Mouse (Mus musculus): ENCODE measurements around the gene Prkar1a. TPM values are rescaled to one million over a fixed set of nuclear protein-coding genes. Genes with fewer than 3 reads are reported as not detected.

Prkar1a gene
- polyA plus RNA-seq, 1 experiment from 2014 or later = 109 TPM

DNA sequence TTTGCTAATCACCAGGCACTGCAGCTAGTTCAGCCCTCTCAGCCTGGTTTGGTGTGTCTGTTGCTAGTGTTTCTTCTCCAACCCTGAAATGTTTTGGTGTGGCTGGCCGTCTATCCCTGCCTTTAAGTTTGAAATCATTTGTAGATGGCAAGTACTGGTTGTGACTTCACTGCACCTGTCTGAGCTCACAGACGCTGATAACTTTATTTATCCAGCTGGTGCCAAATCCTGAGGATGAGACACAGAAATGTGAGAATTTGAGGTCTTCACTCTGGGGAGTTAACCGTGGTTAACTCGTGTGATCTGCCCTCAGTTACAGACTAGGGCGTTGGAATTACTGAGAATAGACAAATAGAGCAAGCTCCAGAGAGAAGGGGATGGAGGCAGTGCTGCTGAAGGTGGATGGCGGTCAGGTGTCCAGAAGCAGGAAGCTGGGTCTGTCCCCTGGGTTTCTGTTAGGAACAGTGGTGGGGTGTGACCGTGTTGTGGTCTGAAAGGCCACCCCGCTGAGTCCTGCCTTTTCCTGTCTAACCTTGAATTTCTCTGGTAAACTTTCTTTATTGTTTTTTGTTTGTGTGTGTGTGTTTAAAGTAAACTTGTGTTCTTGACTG, 19.0 kb downstream of the Prkar1a start:
- Histone ChIP-seq H3K27me3 (ENCODE audit: control insufficient read depth, insufficient read depth, low read depth, low read length) (no peaks in the 10 kb centered on the region), H3K4me2 (ENCODE audit: low read depth, low read length) (no peak overlapping the region), H3K27ac (ENCODE audit: low read length) (no peak overlapping the region), H3K36me3 (ENCODE audit: control insufficient read depth, insufficient read depth) (peaks cover 49% of the 10 kb centered on the region), H3K4me3 (ENCODE audit: low read depth, low read length) (no peak overlapping the region), H3K9ac (ENCODE audit: low read depth, low read length) (no peak overlapping the region), H3K9me3 (replicated peaks; ENCODE audit: control insufficient read depth, low read length) (no peaks in the 10 kb centered on the region), H3K4me1 (ENCODE audit: control insufficient read depth, low read depth, low read length) (no peaks in the 10 kb centered on the region)
- ATAC-seq (ENCODE audit: low read depth) = no peak
- WGBS (ENCODE audit: insufficient replicate concordance) = 63% methylated on average over 8 of the region's 8 CpGs

DNA sequence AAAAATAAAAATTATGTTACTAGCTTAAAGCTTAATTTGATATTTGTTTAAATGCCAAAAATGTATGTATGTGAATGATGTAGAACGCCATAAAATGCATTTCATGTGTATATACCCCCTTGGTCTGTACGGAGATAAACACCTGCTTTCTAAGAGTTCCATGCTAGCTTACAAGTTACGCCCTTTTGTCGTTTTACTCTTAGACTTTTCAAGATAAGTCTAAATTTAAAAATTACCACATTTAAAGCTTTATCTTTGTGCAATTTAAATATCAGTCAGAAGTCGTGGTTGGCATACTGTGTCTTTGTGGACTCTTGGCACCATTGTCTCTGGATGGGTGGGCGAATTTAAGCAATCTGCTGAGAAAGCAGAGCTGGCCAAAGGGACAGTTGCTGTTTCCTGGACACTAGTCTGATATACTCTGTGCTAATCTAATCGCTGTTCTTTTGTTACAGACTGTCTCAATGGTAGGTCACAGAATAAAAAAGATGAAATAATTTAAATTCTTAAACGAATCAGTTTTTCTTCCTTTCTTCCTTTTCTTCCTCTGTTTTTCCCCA, 20.0 kb downstream of the Prkar1a start:
- no peak for ATAC-seq (ENCODE audit: low read depth)
- 51% methylated on average over 8 of the region's 8 CpGs for WGBS (ENCODE audit: insufficient replicate concordance)
- Histone ChIP-seq H3K4me3 (ENCODE audit: low read depth, low read length) (no peak overlapping the region), H3K4me1 (ENCODE audit: control insufficient read depth, low read depth, low read length) (no peaks in the 10 kb centered on the region), H3K9me3 (replicated peaks; ENCODE audit: control insufficient read depth, low read length) (no peaks in the 10 kb centered on the region), H3K9ac (ENCODE audit: low read depth, low read length) (no peak overlapping the region), H3K27me3 (ENCODE audit: control insufficient read depth, insufficient read depth, low read depth, low read length) (no peaks in the 10 kb centered on the region), H3K4me2 (ENCODE audit: low read depth, low read length) (no peak overlapping the region), H3K27ac (ENCODE audit: low read length) (no peak overlapping the region), H3K36me3 (ENCODE audit: control insufficient read depth, insufficient read depth) (peaks cover 41% of the 10 kb centered on the region)

DNA sequence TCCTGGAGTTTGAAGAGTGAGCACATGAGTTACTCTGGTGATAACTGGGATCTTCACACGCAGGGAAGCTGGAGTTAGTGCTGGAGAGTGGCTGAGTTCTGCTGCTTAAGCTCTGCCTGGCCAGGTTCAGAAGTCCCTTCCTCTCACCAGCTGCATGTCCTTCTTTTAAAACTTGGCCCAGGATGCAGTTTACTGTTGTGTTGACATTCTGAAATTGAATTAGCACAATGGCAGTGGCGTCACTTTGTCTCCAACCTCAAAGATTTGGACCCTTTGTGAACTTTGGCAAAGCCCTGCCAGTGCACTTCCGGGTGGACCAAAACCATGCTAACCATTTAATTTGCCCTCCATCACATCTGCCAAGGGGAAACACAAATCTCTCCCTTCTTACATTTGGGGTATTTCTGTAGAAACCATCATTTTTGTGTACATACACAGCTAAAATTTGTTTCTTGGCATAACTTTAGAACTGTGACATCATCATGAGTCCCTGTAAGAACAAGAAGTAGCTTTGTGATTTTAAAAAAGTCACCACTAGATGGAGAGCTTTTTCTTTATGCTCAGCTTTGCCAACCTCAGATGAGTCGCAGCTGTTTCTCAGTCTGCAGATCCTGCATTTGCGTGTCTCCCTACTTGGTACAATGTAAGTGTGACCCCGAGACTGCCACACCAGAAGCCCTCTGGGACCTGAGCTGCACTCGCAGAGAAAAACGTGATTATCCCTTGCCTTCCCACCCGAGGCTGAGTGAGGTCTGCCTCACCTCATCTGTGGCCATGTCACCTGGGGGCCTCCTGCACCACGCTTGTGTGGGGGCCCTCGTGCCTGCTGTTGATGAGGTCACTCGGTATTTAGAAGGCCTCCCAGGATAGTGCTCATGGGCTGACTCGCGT, 21.1 kb downstream of the Prkar1a start:
- ATAC-seq (ENCODE audit: low read depth) = no peak; the same call in 1 of the 2 replicates
- H3K36me3 ChIP-seq (ENCODE audit: control insufficient read depth, insufficient read depth) = peaks cover 36% of the 10 kb centered on the region
- 60% methylated on average over 14 of the region's 14 CpGs for WGBS (ENCODE audit: insufficient replicate concordance)

DNA sequence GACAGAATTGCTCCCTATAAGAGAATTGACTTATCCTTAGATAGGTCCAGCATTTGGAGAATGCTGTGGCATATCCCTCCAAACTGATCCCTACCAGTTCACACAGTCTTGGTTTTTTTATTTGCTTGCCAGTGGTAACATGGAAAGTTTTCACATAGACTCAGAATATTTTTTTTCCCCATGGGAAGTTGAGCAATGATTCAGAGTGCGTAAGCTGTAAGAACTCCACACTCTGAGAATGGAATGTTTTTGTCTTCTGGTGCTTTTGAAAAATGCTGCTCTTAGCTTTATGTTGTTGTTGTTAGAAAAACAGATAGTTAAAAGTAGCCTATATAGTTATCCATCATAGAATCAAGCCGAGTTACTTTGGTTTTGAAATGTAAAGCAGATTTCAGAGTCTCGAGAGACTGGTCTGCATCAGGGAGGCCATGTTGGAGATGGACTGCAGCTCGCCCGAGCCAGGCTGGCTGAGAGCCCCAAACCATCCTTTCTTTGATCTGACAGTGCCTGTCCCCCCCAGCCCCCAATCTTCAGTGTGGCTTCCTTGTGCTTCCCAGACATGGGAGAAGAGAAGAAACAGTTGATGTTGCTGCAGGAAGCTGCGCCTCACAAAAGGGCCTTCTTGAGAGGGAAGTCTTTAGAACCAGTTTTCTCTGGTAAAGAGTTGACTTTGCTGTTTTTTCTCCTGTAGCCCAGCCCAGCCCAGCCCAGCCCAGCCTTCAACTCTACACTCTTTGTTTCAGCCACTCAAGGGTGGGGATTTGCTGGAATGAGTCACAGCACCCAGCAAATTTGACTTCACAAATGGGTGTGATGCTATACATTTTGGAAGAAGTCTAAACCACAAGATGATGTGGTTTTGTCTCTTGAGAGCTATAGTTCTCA, 22.2 kb downstream of the Prkar1a start:
- Histone ChIP-seq H3K4me3 (ENCODE audit: low read depth, low read length) (no peak overlapping the region), H3K36me3 (ENCODE audit: control insufficient read depth, insufficient read depth) (peaks cover 25% of the 10 kb centered on the region), H3K27ac (ENCODE audit: low read length) (no peak overlapping the region), H3K4me1 (ENCODE audit: control insufficient read depth, low read depth, low read length) (no peaks in the 10 kb centered on the region), H3K9ac (ENCODE audit: low read depth, low read length) (no peak overlapping the region), H3K4me2 (ENCODE audit: low read depth, low read length) (no peak overlapping the region), H3K27me3 (ENCODE audit: control insufficient read depth, insufficient read depth, low read depth, low read length) (no peaks in the 10 kb centered on the region), H3K9me3 (replicated peaks; ENCODE audit: control insufficient read depth, low read length) (no peaks in the 10 kb centered on the region)
- 72% methylated on average over 6 of the region's 6 CpGs for WGBS (ENCODE audit: insufficient replicate concordance)
- ATAC-seq (ENCODE audit: low read depth) = no peak

More for the DNA sequence above, 21.1 kb downstream of the Prkar1a start:
- Histone ChIP-seq H3K27ac (ENCODE audit: low read length) (no peak overlapping the region), H3K4me3 (ENCODE audit: low read depth, low read length) (no peak overlapping the region), H3K4me1 (ENCODE audit: control insufficient read depth, low read depth, low read length) (no peaks in the 10 kb centered on the region), H3K9ac (ENCODE audit: low read depth, low read length) (no peak overlapping the region), H3K4me2 (ENCODE audit: low read depth, low read length) (no peak overlapping the region), H3K27me3 (ENCODE audit: control insufficient read depth, insufficient read depth, low read depth, low read length) (no peaks in the 10 kb centered on the region), H3K9me3 (replicated peaks; ENCODE audit: control insufficient read depth, low read length) (no peaks in the 10 kb centered on the region)

DNA sequence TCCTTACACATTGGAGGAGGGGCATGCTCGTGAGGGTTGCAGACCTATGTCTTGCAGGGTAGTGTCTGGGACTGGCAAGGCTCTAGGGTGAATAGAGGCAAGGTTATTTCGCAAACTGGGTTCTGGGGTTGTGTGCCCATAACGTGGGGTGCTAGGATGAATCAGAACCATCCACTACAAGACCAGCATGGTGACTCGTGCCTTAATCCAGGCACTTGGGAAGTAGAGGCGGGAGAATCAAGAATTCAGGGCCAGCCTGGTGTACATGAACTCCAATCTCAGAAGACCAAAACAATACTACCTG, 22.8 kb downstream of the Prkar1a start:
- H3K36me3 ChIP-seq (ENCODE audit: control insufficient read depth, insufficient read depth) = peaks cover 21% of the 10 kb centered on the region
- H3K4me1 ChIP-seq (ENCODE audit: control insufficient read depth, low read depth, low read length) = no peaks in the 10 kb centered on the region
- no peak for ATAC-seq (ENCODE audit: low read depth)
- H3K27me3 ChIP-seq (ENCODE audit: control insufficient read depth, insufficient read depth, low read depth, low read length) = no peaks in the 10 kb centered on the region
- no peak overlapping the region for H3K9ac ChIP-seq (ENCODE audit: low read depth, low read length)
- H3K9me3 ChIP-seq (replicated peaks; ENCODE audit: control insufficient read depth, low read length) = no peaks in the 10 kb centered on the region
- no peak overlapping the region for H3K27ac ChIP-seq (ENCODE audit: low read length)
- H3K4me2 ChIP-seq (ENCODE audit: low read depth, low read length) = no peak overlapping the region
- no peak overlapping the region for H3K4me3 ChIP-seq (ENCODE audit: low read depth, low read length)
- WGBS (ENCODE audit: insufficient replicate concordance) = 66% methylated on average over 5 of the region's 5 CpGs

DNA sequence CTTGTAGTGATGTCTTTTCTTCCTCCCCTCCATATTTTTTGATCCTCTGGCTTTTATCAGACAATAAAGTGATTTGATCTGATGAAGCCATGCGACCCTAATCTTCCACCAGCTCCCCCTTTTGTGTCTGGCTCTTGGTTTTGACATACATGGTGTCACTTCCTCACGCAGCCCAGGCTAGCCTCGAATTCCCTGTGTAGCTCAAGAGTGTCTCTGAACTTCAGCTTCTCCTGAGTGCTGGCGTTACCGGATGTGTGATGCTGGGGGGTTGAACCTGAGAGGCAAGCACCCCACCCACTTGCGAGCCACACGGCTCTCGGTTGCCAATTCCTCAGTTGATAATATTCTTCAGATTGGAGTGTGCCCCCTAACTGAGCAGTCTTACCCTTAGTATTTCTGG, 23.2 kb downstream of the Prkar1a start:
- Histone ChIP-seq H3K4me3 (ENCODE audit: low read depth, low read length) (no peak overlapping the region), H3K27me3 (ENCODE audit: control insufficient read depth, insufficient read depth, low read depth, low read length) (no peaks in the 10 kb centered on the region), H3K4me1 (ENCODE audit: control insufficient read depth, low read depth, low read length) (no peaks in the 10 kb centered on the region), H3K9ac (ENCODE audit: low read depth, low read length) (no peak overlapping the region), H3K9me3 (replicated peaks; ENCODE audit: control insufficient read depth, low read length) (no peaks in the 10 kb centered on the region), H3K27ac (ENCODE audit: low read length) (no peak overlapping the region), H3K36me3 (ENCODE audit: control insufficient read depth, insufficient read depth) (peaks cover 17% of the 10 kb centered on the region), H3K4me2 (ENCODE audit: low read depth, low read length) (no peak overlapping the region)
- WGBS (ENCODE audit: insufficient replicate concordance) = 69% methylated on average over 8 of the region's 8 CpGs
- ATAC-seq (ENCODE audit: low read depth) = no peak

DNA sequence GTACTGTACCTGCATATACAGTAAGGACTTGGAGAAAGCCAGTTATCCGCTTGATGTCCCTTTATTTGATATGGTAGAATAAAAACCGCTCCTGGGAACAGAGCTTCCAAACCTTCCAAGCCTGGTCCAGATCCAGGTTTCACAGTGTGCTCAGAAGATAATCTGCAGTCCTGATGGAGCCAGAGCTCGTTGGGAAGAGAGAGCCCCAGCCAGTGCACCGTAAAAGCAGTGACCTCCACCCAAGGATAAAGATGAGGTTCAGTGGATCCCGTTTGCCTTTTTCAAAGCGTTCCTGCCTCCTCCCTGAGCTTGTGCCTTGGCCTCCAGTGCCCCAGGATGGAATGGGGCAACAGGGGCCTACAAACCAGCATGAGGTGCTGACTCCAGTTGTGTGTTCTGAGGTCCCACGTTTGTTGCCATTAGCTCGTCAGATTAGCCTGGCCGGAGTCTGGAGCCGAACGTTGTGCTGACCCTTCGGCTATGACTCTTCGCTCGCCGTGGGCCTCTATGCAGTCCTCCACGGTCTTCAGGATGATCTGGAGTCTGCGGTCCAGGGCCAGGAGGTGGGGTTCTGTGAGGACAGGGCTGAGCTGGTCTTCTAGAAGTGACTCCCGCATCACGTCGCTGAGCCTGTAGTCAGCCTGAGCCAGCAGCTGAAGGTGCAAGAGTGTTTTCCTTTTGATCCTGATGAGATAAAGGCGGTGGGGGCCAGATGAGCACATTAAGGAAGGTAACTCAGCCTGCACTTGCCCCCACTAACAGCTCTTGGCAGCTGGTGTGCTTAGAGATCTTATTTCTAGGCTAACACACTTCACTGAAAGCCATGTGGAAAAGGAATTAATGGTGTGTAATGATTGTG, 23.9 kb downstream of the Prkar1a start:
- WGBS (ENCODE audit: insufficient replicate concordance) = 72% methylated on average over 21 of the region's 21 CpGs
- no peak overlapping the region for H3K4me3 ChIP-seq (ENCODE audit: low read depth, low read length)
- no peak for ATAC-seq (ENCODE audit: low read depth)

DNA sequence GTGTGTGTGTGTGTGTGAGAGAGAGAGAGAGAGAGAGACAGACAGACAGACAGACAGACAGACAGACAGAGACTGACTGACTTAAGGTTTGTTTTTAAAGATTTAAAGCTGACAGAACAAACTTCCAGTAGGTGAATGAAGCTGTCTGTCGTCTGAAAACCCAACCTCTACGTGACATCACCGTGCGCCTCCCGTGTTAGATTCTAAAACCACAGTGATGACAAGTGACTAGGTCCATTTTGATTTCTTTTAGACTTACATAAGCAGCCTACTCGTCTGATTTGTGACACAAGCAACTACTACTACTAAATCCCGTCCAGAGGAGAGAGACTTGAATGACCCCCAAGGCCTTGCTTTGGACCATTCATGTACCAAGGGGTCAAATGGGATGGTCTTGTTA, 24.5 kb downstream of the Prkar1a start:
- no peak for ATAC-seq (ENCODE audit: low read depth)
- H3K4me2 ChIP-seq (ENCODE audit: low read depth, low read length) = no peak overlapping the region
- WGBS (ENCODE audit: insufficient replicate concordance) = 66% methylated on average over 7 of the region's 7 CpGs
- no peaks in the 10 kb centered on the region for H3K4me1 ChIP-seq (ENCODE audit: control insufficient read depth, low read depth, low read length)
- no peaks in the 10 kb centered on the region for H3K27me3 ChIP-seq (ENCODE audit: control insufficient read depth, insufficient read depth, low read depth, low read length)
- H3K27ac ChIP-seq (ENCODE audit: low read length) = no peak overlapping the region
- no peaks in the 10 kb centered on the region for H3K9me3 ChIP-seq (replicated peaks; ENCODE audit: control insufficient read depth, low read length)
- no peak overlapping the region for H3K9ac ChIP-seq (ENCODE audit: low read depth, low read length)
- peaks cover 6% of the 10 kb centered on the region for H3K36me3 ChIP-seq (ENCODE audit: control insufficient read depth, insufficient read depth)
- H3K4me3 ChIP-seq (ENCODE audit: low read depth, low read length) = no peak overlapping the region

More for the DNA sequence above, 23.9 kb downstream of the Prkar1a start:
- H3K36me3 ChIP-seq (ENCODE audit: control insufficient read depth, insufficient read depth) = peaks cover 10% of the 10 kb centered on the region
- H3K27ac ChIP-seq (ENCODE audit: low read length) = no peak overlapping the region
- no peaks in the 10 kb centered on the region for H3K4me1 ChIP-seq (ENCODE audit: control insufficient read depth, low read depth, low read length)
- H3K27me3 ChIP-seq (ENCODE audit: control insufficient read depth, insufficient read depth, low read depth, low read length) = no peaks in the 10 kb centered on the region
- H3K4me2 ChIP-seq (ENCODE audit: low read depth, low read length) = no peak overlapping the region
- no peak overlapping the region for H3K9ac ChIP-seq (ENCODE audit: low read depth, low read length)
- H3K9me3 ChIP-seq (replicated peaks; ENCODE audit: control insufficient read depth, low read length) = no peaks in the 10 kb centered on the region

Measured in liver, embryonic 16.5 days (tissue).